Comparison of ENCODE assay signal across 11 mouse cellular contexts in genomic region chr4:125810247-125810646, GRCm38 (mm10).
"Had no signal": no experiment of that assay in that cellular context is flagged by ENCODE, and none has a peak within 500 bp of the region (broad histone marks: within the 10 kb centered on the region; RNA-seq: fewer than 3 reads in every experiment).

No protein-coding gene starts in this region.

- DNase-seq: kidney, adult 18-20 months; kidney, postnatal 10 days; lung, embryonic 14.5 days; lung, postnatal 10 days; lung, postnatal 4 days; right cerebral cortex, adult 18-20 months; right cerebral cortex, postnatal 25 days; thymus, postnatal 4 days had no signal

- H3K4me3 ChIP-seq: layer of hippocampus, adult 2 months; myocyte had no signal

- H3K9ac ChIP-seq: lung, embryonic 14.5 days had no signal

- H3K27ac ChIP-seq: layer of hippocampus, adult 2 months had no signal

- H3K4me2 ChIP-seq: liver, embryonic 11.5 days; lung, embryonic 14.5 days had no signal
